Mouse (Mus musculus) layer of hippocampus, postnatal 14 days (tissue): ENCODE results near the gene Alkbh4. TPM values are rescaled to one million over a fixed set of nuclear protein-coding genes. Genes with fewer than 3 reads are reported as not detected.
"Not testable (repeated sequence)": the region's sequence is repeated elsewhere in the genome, so short reads cannot be mapped to it uniquely, and the experiment has no call there.

Experiments used
- DNase-seq, 2 experiments: peaks; one replicate each; pipeline ENCODE4 v3.0.0; 2021 to 2022; ENCODE audit warnings: low spot score in 2 of 2, mixed read lengths in 1 of 2
- long read RNA-seq, 2 experiments: library from polyadenylated mRNA; stranded (forward); transcript quantifications; one replicate each; pipeline ENCODE4 v2.0.0; 2021
- total RNA-seq, 2 experiments: library from RNA; stranded (reverse); gene quantifications; 2 replicates each; pipeline ENCODE4 v1.2.3; 2021

The Alkbh4 gene
- total RNA-seq = 1 to 10 TPM; 8.4 to 10.0 TPM
- long read RNA-seq, experiment 1, transcript Alkbh4-201 (3 exons, 1,773 nt) = major isoform, 10 of 18 reads
- long read RNA-seq, experiment 1, partial matches to known transcripts = 1 of 18 reads
- long read RNA-seq, experiment 1, other reads (novel, unspliced or antisense) = 5 of 18 reads
- long read RNA-seq, experiment 2, transcript Alkbh4-201 (3 exons, 1,773 nt) = major isoform, 14 of 21 reads
- long read RNA-seq, experiment 2, partial matches to known transcripts = 2 of 21 reads
- long read RNA-seq, experiment 2, other reads (novel, unspliced or antisense) = 3 of 21 reads

DNA sequence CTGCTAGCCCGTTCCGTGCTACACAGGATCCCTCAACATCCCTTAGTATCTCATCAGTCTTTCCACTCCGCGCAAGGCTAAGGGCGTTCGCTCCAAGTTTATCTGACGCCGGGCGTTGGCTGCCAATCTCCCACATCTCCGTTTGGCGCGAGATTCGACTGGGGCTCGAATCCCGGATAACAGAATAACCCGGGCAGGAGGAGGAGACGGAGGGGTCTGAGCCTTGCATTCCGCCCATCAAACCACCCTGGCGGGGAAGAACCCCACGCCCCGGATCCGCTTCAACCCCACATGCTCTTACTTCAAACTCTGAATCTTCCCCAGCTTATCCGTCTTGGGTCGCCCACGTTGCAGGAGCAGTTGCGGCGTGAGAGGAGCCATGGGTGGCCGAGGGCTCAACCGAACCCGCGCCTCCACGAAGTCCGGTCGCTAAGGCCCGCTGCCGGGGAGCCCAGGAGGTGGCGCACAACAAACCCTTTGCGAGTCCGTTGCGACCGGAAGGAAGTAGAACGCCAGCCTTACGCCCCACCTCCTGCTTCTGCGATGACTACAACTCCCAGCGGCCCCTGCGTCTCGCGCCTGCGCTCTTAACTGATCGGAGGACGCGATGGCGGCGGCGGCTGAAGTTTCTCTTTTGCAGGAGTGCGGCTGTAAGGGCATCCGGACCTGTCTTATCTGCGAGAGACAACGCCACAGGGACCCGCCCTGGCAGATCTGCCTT is at the start of gene Alkbh4, which contains the start of gene Lrwd1:
Gene Alkbh4, plus strand, starts transcription at position 576 of the 721 bp plus-strand sequence.
Gene Lrwd1, minus strand, starts transcription at position 504 of the 721 bp plus-strand sequence.
- peak; percentile 94 to 97 for DNase-seq

DNA sequence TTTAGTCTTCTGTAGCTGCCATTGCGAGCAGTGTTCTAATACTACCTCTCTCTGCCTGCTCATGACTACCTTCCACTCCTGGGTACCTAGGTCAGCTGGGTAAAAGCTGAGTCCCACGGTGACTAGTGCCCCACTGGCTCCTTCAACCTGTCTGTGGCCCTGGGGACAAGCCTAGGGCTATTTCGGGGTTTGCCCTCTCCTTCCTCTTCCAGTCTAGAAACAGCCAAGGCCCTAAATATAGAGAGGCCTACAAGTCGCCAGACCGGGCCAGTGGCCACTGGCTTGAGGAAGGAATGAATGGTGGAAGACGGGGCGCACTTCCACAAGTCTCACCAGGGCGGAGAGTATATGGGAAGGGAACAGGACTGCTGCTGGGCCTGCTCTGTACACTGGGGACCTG is 49.7 kb upstream of the Alkbh4 start:
- DNase-seq = no peak

DNA sequence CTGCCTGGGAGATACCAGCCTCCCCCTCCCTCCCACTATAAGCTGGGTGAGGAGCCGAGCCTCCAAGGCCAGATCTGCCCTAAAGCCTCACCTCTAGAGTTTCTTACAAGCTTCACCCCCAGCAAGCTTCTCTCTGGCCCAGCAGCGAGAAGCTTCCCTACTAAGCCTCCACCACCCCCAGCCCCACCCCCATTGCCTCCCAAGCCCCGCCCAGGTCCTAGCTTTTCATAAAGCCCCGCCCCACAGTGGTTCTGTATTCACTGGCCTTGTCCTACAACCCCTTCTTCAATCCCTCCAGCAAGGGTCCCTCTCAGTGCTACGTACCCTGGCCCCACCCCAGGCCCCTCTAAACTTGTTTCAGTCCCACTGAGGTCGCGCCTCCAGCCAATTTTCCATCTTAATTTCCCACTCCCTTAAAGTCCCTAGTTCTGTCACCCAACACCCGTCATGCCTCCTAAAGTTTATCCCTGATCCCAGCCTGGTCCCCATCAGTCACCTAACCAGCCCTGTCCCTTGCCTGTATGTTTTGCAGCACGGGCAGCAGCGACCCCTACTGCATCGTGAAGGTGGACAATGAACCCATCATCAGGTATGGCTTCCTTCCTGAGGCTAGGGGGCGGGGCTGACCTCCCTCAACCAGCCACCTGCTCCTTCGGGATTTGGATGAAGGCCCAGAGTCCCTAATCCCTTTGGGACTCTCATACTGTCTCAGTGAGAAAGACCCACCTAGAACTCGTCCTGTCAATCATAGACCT is 46.9 kb upstream of the Alkbh4 start:
- no peak for DNase-seq

DNA sequence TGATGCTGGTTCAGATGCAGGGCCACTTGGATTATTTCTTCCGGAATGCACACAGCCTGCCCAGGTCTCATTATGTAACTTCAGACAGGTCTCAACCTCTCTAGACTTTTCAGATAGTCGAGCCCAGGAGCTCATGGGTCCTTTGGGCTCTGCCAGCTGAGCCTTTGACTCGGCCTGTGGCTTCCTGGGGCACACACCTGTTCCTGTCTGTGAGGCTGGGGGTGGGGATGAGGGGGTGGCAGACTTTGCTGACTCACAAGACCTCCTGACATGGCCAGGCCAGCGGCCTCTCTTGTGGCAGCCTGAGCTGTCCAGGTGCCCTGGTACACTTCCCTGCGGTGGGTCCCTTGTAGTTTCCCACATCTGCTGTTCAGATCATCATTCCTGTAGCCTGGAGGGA is 44.0 kb upstream of the Alkbh4 start:
- no peak for DNase-seq

DNA sequence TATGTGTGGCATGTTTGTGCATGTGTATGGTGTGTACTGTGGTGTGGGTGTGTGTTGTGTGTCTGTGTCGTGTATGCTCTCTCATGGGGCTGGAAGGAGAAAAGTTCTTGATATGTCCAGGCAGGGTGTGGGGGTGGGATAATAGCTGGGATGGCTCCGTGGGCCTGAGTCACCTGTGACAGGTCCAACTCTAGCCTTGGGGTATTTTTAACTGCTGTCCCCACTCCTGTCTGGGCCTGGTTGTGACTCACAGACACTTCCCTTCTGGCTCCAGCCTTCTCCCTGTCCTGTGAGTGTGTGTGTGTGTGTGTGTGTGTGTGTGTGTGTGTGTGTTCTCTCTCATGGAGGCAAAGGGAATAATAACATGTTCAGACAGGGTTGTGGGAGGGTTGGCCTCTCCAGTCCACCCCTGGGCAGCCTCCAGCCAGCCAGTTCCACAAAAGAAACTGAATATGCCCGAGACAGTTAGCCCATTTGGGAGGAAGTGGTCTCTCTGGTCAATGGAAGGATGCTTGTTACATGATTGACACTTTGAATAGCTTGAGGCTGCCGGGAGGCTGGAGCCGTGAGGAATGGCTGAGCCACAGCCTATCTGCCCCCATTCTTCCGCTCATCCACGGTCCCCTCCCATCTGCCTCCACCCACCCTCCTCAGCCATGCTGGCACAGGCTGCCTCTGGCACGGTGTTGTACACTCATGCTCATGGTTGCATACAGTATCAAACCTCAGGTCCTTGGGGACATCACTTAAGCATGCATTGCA is 41.5 kb upstream of the Alkbh4 start:
- no peak for DNase-seq

DNA sequence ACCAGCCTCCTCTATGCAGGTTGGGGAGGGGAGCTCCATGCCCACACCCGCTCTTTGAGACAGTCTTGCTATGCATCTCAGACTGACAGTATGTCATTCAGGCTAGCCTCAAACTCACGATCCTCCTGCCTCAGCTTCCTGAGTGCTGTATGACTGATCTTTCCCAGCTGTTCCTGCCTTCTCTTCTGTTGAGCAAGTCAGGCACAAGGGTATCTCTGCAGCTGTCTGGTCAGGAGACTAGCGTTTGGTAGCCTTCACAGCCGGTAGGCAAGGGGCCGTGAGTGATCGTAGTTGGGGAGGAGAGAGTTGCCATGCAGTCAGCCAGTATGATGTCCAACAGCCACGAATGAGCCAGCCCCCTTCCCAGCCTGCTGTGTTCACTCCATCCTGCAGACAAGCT is 40.9 kb upstream of the Alkbh4 start:
- DNase-seq = no peak

DNA sequence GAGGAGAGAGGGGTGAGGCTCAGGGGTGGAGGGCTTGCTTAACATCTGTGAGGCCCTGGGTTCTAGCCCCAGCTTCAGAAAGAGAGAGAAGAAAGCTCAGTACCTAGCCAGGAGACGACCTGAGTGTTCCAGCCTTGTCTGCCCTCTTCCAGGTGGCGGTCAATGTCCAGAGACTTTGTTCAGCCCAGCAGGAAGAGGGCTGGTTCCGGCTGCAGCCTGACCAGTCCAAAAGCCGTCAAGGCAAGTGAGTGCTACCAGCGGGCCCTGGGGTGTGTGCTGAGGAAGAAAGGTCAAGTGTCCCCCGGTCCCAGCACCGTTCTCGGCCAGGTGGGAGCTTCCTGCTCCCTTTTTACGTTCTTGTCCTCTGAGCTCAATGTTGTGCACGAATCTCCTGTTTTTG is 37.4 kb upstream of the Alkbh4 start:
- DNase-seq = no peak

DNA sequence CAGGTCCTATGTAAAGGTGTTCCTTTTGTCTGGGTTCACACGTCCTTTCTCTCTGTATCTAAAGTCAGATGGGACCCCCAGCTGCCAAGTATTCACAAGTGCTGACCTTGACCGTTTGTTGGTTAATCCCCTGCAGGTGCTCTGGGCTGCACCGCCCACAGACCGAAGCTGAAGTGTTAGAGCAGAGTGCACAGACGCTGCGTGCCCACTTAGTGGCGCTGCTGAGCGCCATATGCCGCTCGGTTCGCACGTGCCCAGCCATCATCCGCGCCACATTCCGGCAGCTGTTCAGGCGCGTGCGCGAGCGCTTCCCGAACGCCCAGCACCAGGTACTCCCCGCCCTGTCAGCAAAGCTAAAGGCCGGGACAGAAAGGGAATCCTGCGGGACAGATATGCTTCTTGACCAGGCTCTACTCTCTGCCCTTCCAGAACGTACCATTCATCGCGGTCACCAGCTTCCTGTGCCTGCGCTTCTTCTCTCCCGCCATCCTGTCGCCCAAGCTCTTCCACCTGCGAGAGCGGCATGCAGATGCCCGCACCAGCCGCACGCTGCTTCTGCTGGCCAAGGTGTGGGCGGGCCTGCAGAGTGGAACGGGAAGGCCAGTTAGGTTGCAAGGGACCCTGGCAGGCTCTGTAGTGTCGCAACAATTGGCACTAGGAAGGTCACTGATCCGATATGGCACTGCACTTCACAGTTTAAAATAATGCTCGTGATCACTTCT is 33.7 kb upstream of the Alkbh4 start:
- DNase-seq = peak; percentile 71 to 77

DNA sequence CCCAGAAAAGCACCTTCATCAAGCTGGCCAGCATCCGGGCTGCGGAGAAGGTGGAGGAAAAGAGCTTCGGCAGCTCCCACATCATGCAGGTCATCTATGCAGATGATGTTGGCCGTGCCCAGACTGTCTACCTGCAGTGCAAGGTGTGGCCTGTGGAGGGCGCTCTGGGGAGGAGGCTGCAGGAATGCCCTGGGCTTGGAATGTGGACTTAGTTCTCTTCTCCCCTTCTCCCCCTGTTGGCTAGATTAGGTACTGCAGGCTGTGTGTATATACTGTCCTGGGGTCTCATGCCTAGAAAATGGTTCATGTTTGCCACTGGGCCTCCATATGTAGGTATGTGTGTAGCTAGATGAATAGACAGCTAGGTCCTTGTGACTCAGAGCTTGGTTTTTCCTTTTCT is 31.4 kb upstream of the Alkbh4 start:
- DNase-seq = no peak

DNA sequence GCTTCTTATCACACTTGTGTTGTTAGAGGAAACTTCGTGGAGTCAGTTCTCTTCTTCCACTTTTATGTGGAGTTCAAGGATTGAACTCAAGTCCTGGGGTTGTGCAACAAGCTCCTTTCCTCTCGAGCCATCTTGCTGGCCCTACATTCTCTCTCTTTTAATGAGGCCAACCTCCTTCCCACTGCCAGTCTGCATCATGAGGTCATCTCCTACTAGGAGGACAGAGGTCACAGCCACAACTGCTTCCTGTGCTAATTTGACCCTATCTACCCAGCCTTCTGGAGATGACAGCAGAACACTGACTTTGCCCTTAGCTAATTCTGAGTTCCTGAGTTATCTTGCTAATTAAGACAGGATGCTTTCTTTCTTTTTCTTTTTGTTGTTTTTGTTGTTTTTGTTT is 27.5 kb upstream of the Alkbh4 start:
- DNase-seq = no peak

DNA sequence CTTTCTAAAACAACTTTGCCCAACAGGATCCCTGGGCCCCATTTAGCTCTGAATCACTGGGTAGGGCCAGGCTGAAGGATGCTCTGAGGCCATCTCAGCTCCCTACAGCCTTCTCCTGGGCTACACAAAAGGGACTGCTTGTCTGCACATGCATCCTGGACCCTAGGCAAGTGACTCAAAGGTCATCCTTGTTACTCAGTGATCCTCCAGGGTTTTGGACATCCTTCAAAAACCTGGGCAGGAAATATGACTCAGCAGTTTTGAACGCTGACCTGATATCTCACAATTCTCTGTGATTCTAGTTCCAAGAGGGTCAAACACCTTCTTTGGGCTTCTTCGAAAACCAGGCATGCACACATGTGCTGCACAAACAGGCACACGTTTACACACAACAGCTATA is 26.9 kb upstream of the Alkbh4 start:
- no peak for DNase-seq

DNA sequence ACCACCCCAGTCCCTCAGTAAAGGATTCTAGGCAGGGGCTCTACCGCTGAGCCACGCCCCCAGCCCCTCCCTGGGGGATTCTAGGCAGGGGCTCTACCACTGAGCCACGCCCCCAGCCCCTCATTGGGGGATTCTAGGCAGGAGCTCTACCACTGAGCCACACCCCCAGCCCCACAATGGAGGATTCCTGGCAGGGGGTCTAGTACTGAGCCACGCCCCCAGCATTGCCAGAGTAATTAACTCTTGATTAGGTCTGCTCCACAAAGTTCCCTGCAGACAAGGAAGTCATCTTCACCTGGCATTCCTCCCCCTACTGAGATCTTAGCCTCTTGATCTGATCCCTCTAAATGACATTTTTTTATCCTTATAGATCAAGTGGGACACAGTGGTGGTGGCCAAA is 22.4 kb upstream of the Alkbh4 start:
- DNase-seq = not testable (repeated sequence)

DNA sequence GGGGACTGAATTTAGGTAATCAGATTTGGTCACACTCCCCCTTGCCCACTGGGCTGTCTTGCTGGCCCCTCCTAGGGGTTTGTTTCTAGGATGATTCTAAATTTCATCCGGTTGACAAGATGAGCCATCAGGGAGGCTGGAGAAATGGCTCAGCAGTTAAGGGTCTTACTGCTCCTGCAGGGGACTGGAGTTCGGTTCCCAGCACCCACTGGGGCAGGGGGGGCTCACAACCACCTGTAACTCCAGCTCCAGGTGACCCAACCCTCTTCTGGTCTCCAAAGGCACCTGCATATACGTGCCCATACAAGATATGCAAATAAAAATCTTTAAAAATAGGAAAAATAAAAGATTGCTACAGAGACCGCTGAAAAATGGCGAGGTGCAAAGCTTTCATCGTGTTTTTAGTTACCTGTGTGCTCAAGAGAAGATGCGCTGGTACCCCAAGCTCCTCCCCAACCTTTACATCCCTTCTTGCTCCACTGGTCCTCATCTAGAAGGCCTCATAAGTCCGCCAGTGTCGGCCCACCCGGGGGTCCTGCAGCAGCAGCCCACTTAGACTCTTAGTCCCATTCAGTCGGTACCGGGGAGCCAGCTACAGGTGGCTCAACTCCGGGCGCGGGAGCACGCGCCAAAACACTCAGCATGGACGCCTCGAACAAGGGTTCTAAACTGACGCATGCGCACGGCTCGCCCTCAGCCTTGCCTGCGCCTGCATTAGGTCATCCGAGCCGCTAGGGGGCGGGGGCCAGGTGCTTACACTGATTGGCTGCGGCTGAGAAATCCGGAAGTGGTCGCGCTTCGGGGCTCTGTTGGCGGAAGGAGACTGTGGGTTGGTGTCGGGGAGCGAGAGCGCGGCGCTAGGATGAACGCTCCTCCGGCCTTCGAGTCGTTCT is 19.8 kb upstream of the Alkbh4 start, which contains the start of gene Polr2j:
Gene Polr2j, plus strand, starts transcription at position 741 of the 893 bp plus-strand sequence.
- peak; percentile 97 to 98 for DNase-seq

DNA sequence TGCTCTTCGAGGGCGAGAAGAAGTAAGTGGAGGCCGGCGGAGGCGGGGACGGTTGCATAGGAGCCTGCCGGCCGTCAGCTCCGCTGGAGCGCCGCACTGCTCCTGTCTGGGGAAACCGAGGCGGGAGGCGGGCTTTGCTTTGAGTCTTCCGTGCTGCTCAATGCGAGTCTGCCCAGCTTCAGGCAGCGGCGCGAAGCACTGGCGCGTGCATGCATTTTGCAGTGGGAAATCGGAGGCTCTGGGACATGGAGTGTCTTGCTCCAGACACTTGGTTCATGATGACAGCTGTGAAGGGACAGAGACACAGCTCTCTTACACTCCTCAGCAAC is 19.2 kb upstream of the Alkbh4 start:
- no peak for DNase-seq

DNA sequence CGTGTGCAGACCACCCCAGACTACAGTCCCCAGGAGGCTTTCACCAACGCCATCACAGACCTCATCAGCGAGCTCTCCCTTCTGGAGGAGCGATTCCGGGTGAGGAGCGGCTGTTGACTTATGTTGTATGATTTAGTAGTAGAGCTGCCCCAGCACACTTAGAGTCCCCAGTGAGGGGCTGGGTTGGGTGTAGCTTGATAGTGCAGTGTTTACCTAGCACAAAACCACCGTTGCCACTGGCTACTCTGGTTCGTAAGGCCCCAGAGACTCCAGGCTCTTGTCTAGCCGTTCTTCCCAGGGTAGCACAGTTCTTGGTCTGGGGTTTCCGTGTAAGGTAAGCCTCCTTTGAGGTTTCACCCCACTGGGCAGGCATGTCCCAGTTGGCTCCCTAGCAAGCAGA is 13.8 kb upstream of the Alkbh4 start:
- DNase-seq = no peak

DNA sequence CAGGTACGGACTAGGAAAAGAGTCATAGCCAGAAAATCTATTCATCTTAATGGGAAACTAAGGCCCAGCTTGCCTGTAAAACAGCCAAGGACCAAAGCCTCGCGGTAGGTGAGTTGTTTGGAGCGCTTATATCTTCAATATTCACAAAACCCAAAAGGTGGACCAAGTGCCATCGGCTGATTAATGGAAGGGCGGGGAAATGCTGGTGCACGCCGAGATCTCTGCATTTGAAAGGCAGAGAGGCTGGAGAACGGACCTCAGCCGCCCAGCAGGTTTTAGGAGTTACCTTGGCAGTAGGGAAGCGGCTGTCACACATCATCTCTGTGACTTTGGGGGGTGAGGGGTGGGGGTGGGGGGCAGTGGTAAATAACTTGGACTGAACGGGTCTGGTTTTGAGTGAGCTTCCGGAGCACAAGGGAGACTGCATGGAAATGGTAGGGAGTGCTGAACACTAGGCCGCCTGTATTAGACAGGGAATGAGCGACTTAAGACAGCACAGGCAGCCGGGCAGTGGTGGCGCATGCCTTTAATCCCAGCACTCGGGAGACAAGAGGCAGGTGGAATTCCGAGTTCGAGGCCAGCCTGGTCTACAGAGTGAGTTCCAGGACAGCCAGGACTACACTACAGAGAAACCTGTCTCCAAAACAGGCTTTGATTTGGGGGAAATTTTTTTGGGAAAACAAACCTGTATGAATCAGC is 495 bp downstream of the Alkbh4 start:
- no peak for DNase-seq

DNA sequence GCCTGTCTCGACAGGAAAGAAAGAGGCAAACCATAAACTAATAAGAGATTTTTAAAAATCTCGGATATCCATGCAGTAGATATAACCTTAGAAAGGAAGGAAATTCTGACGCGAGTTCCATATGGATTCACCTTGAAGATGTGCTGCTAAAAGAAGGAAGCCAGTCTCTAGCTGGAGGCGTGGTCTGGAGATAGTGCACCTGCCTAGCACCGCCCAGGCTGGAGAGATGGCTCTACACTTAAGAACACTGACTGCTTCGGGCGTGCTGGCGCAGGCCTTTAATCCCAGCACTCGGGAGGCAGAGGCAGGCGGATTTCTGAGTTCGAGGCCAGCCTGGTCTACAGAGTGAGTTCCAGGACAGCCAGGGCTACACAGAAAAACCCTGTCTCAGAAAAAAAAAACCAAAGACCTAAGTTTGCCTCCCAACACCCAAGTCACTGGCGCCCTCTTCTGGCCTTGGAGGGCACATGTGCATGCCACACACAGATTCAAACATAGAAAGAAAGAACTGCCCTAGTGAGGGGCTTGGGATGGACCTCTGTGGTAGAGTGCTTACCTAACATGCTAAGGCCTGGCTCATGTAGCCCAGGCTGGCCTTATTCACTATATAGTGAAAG is 1.8 kb downstream of the Alkbh4 start:
- no peak for DNase-seq

DNA sequence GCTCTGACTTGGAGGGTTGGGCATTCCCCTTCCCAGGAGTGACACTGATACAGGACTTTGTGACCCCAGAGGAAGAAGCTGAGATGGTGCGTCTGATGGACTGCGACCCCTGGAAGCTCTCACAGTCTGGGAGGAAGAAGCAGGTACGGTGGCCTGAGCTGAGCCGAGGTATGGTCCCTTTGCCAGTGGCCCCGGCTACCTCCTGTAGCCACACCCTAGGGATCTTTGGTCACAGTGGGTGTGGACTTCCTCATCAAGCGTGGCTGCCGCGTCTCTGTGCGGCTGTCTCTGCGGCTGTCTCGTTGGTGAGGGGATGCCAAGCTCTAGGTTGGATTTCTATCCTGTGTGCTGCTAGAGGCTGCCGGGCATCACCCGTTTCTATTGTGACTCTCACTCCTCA is 3.4 kb downstream of the Alkbh4 start:
- DNase-seq = no peak

DNA sequence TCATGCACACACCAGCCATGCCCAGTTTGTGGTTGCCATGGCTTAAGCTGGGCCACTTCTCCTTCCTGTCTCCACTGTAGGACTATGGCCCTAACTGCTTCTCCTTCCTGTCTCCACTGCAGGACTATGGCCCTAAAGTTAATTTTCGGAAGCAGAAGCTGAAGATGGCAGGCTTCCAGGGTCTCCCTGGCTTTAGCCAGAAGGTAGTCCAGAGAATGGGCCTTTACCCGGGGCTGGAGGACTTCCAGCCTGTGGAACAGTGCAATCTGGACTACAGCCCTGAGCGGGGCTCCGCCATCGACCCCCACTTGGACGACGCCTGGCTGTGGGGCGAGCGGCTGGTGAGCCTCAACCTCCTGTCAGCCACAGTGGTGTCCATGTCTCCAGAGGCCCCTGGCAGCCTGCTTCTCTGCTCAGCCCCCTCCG is 4.1 kb downstream of the Alkbh4 start:
- peak; percentile 29 to 57 for DNase-seq
